Mouse (Mus musculus): Measurements from ENCODE around the gene Gm12166.

Gene Gm12166

GRCm38 (mm10) chr11:46073061-46073849, 21.1 kb upstream of the Gm12166 start:
- no peak for DNase-seq (ENCODE audit: low spot score)

GRCm38 (mm10) chr11:46072466-46073060, 20.4 kb upstream of the Gm12166 start:
- no peak for DNase-seq (ENCODE audit: low spot score)

- DNase-seq (ENCODE audit: low spot score), result no peak
Observed at GRCm38 (mm10) chr11:46070789-46071188, 18.7 kb upstream of the Gm12166 start.

- DNase-seq (ENCODE audit: low spot score), result no peak
Observed at GRCm38 (mm10) chr11:46070161-46070560, 18.0 kb upstream of the Gm12166 start.

GRCm38 (mm10) chr11:46069408-46070003, 17.4 kb upstream of the Gm12166 start:
- peak; percentile 24 for DNase-seq (ENCODE audit: low spot score)

- DNase-seq (ENCODE audit: low spot score), result no peak
Observed at GRCm38 (mm10) chr11:46068756-46069407, 16.8 kb upstream of the Gm12166 start.

GRCm38 (mm10) chr11:46067371-46068060, 15.4 kb upstream of the Gm12166 start:
- DNase-seq (ENCODE audit: low spot score), result no peak

GRCm38 (mm10) chr11:46065201-46066011, 13.3 kb upstream of the Gm12166 start:
- peak; percentile 50 for DNase-seq (ENCODE audit: low spot score)

- no peak for DNase-seq (ENCODE audit: low spot score)
Observed at GRCm38 (mm10) chr11:46064767-46065166, 12.6 kb upstream of the Gm12166 start.

- no peak for DNase-seq (ENCODE audit: low spot score)
Observed at GRCm38 (mm10) chr11:46062993-46063731, 11.0 kb upstream of the Gm12166 start.

GRCm38 (mm10) chr11:46062569-46062968, 10.4 kb upstream of the Gm12166 start:
- DNase-seq (ENCODE audit: low spot score), result no peak

- DNase-seq (ENCODE audit: low spot score), result no peak
Observed at GRCm38 (mm10) chr11:46061776-46062445, 9.8 kb upstream of the Gm12166 start.

GRCm38 (mm10) chr11:46060651-46061020, 8.5 kb upstream of the Gm12166 start:
- no peak for DNase-seq (ENCODE audit: low spot score)

- DNase-seq (ENCODE audit: low spot score), result no peak
Observed at GRCm38 (mm10) chr11:46059887-46060650, 7.9 kb upstream of the Gm12166 start.

- DNase-seq (ENCODE audit: low spot score), result no peak
Observed at GRCm38 (mm10) chr11:46058916-46059315, 6.8 kb upstream of the Gm12166 start.

GRCm38 (mm10) chr11:46058011-46058410, 5.9 kb upstream of the Gm12166 start:
- no peak for DNase-seq (ENCODE audit: low spot score)

GRCm38 (mm10) chr11:46056770-46057411, 4.8 kb upstream of the Gm12166 start:
- DNase-seq (ENCODE audit: low spot score), result peak; percentile 38

GRCm38 (mm10) chr11:46055896-46056769, 4.0 kb upstream of the Gm12166 start, which contains the start of gene Adam19:
Gene Adam19, plus strand, starts transcription at chr11:46055992.
- peak; percentile 80 for DNase-seq (ENCODE audit: low spot score)
